ENCODE assay signal across 17 mouse cellular contexts in the genomic region with DNA sequence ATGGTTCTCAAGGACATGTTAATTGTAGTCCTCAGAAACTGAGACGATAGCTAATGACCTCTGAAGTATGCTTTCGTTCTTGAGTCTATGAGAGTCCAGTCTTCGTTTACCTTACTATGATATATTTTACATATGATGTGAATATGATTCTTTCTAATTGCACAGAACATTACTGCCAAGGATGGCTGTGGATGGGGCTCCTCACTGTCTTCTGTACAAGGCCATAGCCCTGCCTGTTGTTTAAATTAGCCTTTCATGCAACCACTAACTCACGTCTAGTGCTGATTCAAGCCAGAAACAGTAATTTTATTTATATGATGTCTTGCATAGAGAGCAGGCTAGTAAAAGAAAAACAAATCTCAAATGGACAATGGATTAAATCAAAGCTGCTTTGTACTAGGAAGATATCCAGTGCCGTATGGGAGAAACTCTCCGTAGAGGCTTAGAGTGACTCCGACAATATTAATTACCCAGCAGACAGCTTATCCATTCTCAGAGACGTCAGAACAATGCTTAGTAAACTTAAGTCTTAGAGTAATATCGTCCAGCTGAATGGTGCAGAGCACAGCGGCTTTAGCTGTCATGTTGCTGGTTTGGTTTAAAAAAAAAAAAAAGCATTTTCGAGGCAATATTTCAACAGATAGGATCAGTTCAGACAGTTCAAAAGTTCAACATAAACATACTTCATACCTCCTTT.
A peak's percentile ranks its signal among the peaks of the same experiment; 100 is the strongest.
DNase-seq lines count a peak whose midpoint lies in the region; ATAC-seq and TF ChIP-seq lines count a peak whose summit lies in the region.
"Had no signal": no experiment of that assay in that cellular context is flagged by ENCODE, and none has a peak within 500 bp of the region (broad histone marks: within the 10 kb centered on the region; RNA-seq: fewer than 3 reads in every experiment).

No protein-coding gene starts in this region.

- H3K27me3 ChIP-seq in intestine, embryonic 14.5 days (replicated peaks; ENCODE audit: control insufficient read depth, insufficient read depth, low read length): no peaks in the 10 kb centered on the region
- H3K27me3 ChIP-seq in intestine, postnatal 0 days (replicated peaks; ENCODE audit: control insufficient read depth, insufficient read depth, low read length): no peaks in the 10 kb centered on the region
- H3K27me3 ChIP-seq in neural tube, embryonic 12.5 days (replicated peaks): no peaks in the 10 kb centered on the region
- no peaks in the 10 kb centered on the region for H3K27me3 ChIP-seq in neural tube, embryonic 14.5 days (ENCODE audit: control insufficient read depth, insufficient read depth, low read length)

- peak; percentile 52 for DNase-seq in intestine, embryonic 14.5 days (ENCODE audit: low spot score)
- DNase-seq in neural tube, embryonic 10.5 days (ENCODE audit: extremely low spot score, low spot score): no peak
- DNase-seq in urinary bladder, adult 2 months (ENCODE audit: low spot score): no peak
- no peak for DNase-seq in layer of hippocampus, postnatal 10 days (ENCODE audit: low spot score in 2 of 2)
- DNase-seq: adrenal gland, postnatal 36 days; gastrocnemius, postnatal 10 days; heart, postnatal 36 days; kidney, postnatal 14 days; thymus, adult 18-20 months had no signal

- TF ChIP-seq CTCF in intestine, postnatal 0 days (IDR thresholded peaks at IDR 0.05; ENCODE audit: low read depth): no peak

- ATAC-seq in intestine, embryonic 14.5 days (replicated peaks; ENCODE audit: low FRiP score, low TSS enrichment, low read depth): peak; percentile 87
- ATAC-seq in intestine, postnatal 0 days: no peak
- ATAC-seq in neural tube, embryonic 12.5 days (ENCODE audit: low FRiP score, low read depth): peak; percentile 35; the same call in 1 of the 2 replicates
- peak; percentile 51; the same call in 1 of the 2 replicates for ATAC-seq in neural tube, embryonic 14.5 days (ENCODE audit: low read depth)

- peaks cover 12% of the 10 kb centered on the region for H3K4me1 ChIP-seq in intestine, embryonic 14.5 days (replicated peaks; ENCODE audit: control insufficient read depth, insufficient read depth, low read length)
- H3K4me1 ChIP-seq in intestine, postnatal 0 days (replicated peaks; ENCODE audit: control insufficient read depth, insufficient read depth, low read length): no peaks in the 10 kb centered on the region
- H3K4me1 ChIP-seq in neural tube, embryonic 12.5 days: peaks cover 6% of the 10 kb centered on the region; the same call in 1 of the 2 replicates
- no peaks in the 10 kb centered on the region for H3K4me1 ChIP-seq in neural tube, embryonic 14.5 days (ENCODE audit: control insufficient read depth, insufficient read depth, low read length)
- H3K4me1 ChIP-seq: heart, embryonic 10.5 days had no signal

- no peak overlapping the region for H3K4me3 ChIP-seq in intestine, embryonic 14.5 days (ENCODE audit: low read depth, low read length)
- H3K4me3 ChIP-seq in intestine, postnatal 0 days (ENCODE audit: low read depth, low read length): no peak overlapping the region
- H3K4me3 ChIP-seq in neural tube, embryonic 12.5 days: no peak overlapping the region
- H3K4me3 ChIP-seq in neural tube, embryonic 14.5 days (ENCODE audit: low read depth, low read length): no peak overlapping the region
- H3K4me3 ChIP-seq: erythroblast, embryonic 14.5 days; heart, embryonic 10.5 days had no signal

- no peaks in the 10 kb centered on the region for H3K9me3 ChIP-seq in intestine, embryonic 14.5 days (ENCODE audit: control insufficient read depth, low read length)
- H3K9me3 ChIP-seq in intestine, postnatal 0 days (ENCODE audit: control insufficient read depth): no peaks in the 10 kb centered on the region
- H3K9me3 ChIP-seq in neural tube, embryonic 12.5 days: no peaks in the 10 kb centered on the region
- H3K9me3 ChIP-seq in neural tube, embryonic 14.5 days (ENCODE audit: control insufficient read depth, low read length): no peaks in the 10 kb centered on the region
- H3K9me3 ChIP-seq: G1E; heart, embryonic 10.5 days had no signal

- H3K9ac ChIP-seq in intestine, embryonic 14.5 days (ENCODE audit: low read length): no peak overlapping the region
- H3K9ac ChIP-seq in intestine, postnatal 0 days (ENCODE audit: low read depth, low read length): no peak overlapping the region
- H3K9ac ChIP-seq in neural tube, embryonic 12.5 days: no peak overlapping the region
- H3K9ac ChIP-seq in neural tube, embryonic 14.5 days (replicated peaks; ENCODE audit: low read depth, low read length): no peak overlapping the region

- H3K36me3 ChIP-seq in intestine, embryonic 14.5 days (ENCODE audit: control insufficient read depth, insufficient read depth, low read length): no peaks in the 10 kb centered on the region
- no peaks in the 10 kb centered on the region for H3K36me3 ChIP-seq in intestine, postnatal 0 days (ENCODE audit: control insufficient read depth, insufficient read depth)
- no peaks in the 10 kb centered on the region for H3K36me3 ChIP-seq in neural tube, embryonic 12.5 days
- H3K36me3 ChIP-seq in neural tube, embryonic 14.5 days (ENCODE audit: control insufficient read depth, insufficient read depth, low read length): no peaks in the 10 kb centered on the region
- H3K36me3 ChIP-seq: G1E; heart, embryonic 10.5 days had no signal

- H3K4me2 ChIP-seq in intestine, embryonic 14.5 days (ENCODE audit: low read length): peak overlapping the region; percentile 33
- H3K4me2 ChIP-seq in intestine, postnatal 0 days (replicated peaks; ENCODE audit: low read depth): no peak overlapping the region
- 0 out of 2 replicates have a peak overlapping the region, but pooled peaks have one; percentile 12 for H3K4me2 ChIP-seq in neural tube, embryonic 12.5 days (replicated peaks)
- peak overlapping the region; percentile 8; the same call in 1 of the 2 replicates for H3K4me2 ChIP-seq in neural tube, embryonic 14.5 days (ENCODE audit: low read depth, low read length)
- H3K4me2 ChIP-seq: liver, embryonic 11.5 days had no signal

- peak overlapping the region; percentile 74 for H3K27ac ChIP-seq in intestine, embryonic 14.5 days (ENCODE audit: low read depth)
- H3K27ac ChIP-seq in intestine, postnatal 0 days (ENCODE audit: low read depth, low read length): no peak overlapping the region
- no peak overlapping the region for H3K27ac ChIP-seq in neural tube, embryonic 12.5 days
- H3K27ac ChIP-seq in neural tube, embryonic 14.5 days (ENCODE audit: low read depth, low read length): no peak overlapping the region
- H3K27ac ChIP-seq: heart, embryonic 10.5 days; macrophage had no signal

- 25% methylated on average over 11 of the region's 11 CpGs for WGBS in intestine, embryonic 14.5 days
- WGBS in intestine, postnatal 0 days: 52% methylated on average over 11 of the region's 11 CpGs
- WGBS in neural tube, embryonic 12.5 days: 48% methylated on average over 11 of the region's 11 CpGs
- 37% methylated on average over 11 of the region's 11 CpGs for WGBS in neural tube, embryonic 14.5 days
